Mouse (Mus musculus) gastrocnemius, postnatal 10 days (tissue): ENCODE results near the gene Rdh1. TPM values are rescaled to one million over a fixed set of nuclear protein-coding genes. Genes with fewer than 3 reads are reported as not detected.

Source experiments
- total RNA-seq, 2 experiments: library from RNA; stranded (reverse); gene quantifications; 2 replicates each; pipeline ENCODE4 v1.2.3; 2021

Gene Rdh1
- total RNA-seq, 2 experiments from 2014 or later = 0.09 to 0.11 TPM

Other genes with a start within 250 kb of the Rdh1 start
- gene Ndufa4l2, start 244.8 kb upstream of the Rdh1 start, total RNA-seq = 10 to 100 TPM; 20.5 to 24.2 TPM
- gene Shmt2, start 237.3 kb upstream of the Rdh1 start, total RNA-seq = 10 to 100 TPM; 30.5 to 33.4 TPM
- 1 to 10 TPM; 1.6 to 1.9 TPM for gene Nxph4, start 225.2 kb upstream of the Rdh1 start, total RNA-seq
- 100 to 1,000 TPM; 105 to 132 TPM for gene Lrp1, start 138.6 kb upstream of the Rdh1 start, total RNA-seq
- 10 to 100 TPM; 15.8 to 24.4 TPM for gene Stat6, start 116.7 kb upstream of the Rdh1 start, total RNA-seq
- 1 to 10 TPM; 2.8 to 5.3 TPM for gene Nemp1, start 92.8 kb upstream of the Rdh1 start, total RNA-seq
- gene Nab2, start 91.2 kb upstream of the Rdh1 start, total RNA-seq = 10 to 100 TPM in 1 of 2 experiments, 1 to 10 TPM in 1; 7.0 to 13.2 TPM
- under 1 TPM; 0.21 to 0.54 TPM for gene Myo1a, start 54.6 kb upstream of the Rdh1 start, total RNA-seq
- gene Tac2, start 35.2 kb upstream of the Rdh1 start, total RNA-seq = under 1 TPM in 1 of 2 experiments, not detected in 1; 0.38 TPM
- gene Zbtb39, start 20.2 kb upstream of the Rdh1 start, total RNA-seq = 1 to 10 TPM; 5.9 to 6.0 TPM
- under 1 TPM; 0.38 to 0.47 TPM for gene Gpr182, start 8.0 kb upstream of the Rdh1 start, total RNA-seq
- under 1 TPM in 1 of 2 experiments, not detected in 1; 0.34 TPM for gene Rdh16f1, start 66 bp downstream of the Rdh1 start, total RNA-seq
- gene Rdh9, start 16.7 kb downstream of the Rdh1 start, total RNA-seq = under 1 TPM in 1 of 2 experiments, not detected in 1; 0.56 TPM
- gene Rdh16, start 41.4 kb downstream of the Rdh1 start, total RNA-seq = under 1 TPM in 1 of 2 experiments, not detected in 1; 0.09 TPM
- not detected for gene Rdh19, start 90.2 kb downstream of the Rdh1 start, total RNA-seq
- not detected for gene Rdh16f2, start 106.8 kb downstream of the Rdh1 start, total RNA-seq
- gene Rdh7, start 129.1 kb downstream of the Rdh1 start, total RNA-seq = under 1 TPM in 1 of 2 experiments, not detected in 1; 0.23 TPM
- not detected for gene Sdr9c7, start 138.8 kb downstream of the Rdh1 start, total RNA-seq
- not detected for gene Hsd17b6, start 247.9 kb downstream of the Rdh1 start, total RNA-seq